Mouse (Mus musculus): ENCODE results near the gene Ints6.

DNA sequence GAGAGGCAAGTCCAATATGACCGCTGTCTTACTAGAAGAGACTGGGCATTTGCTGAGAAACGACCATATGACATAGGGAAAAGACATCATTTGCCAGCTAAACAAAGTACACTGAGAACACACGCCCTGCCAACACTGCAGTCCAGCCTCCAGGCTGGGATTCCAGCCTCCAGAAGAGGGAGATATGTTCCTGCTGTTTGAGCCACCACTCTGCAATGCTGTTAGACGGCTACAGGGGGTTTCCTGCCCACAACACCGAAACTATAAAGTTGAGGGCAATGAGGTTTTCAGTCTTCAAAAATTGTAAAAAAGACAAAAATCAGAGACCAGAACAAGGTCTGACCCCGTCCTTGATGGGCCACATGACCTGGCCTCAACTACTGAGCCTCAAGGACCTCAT, 121.9 kb downstream of the Ints6 start:
- no peak for TF ChIP-seq GATA1 (IDR thresholded peaks at IDR 0.05; ENCODE audit: borderline replicate concordance, low read length)
- TF ChIP-seq FLI1 (IDR thresholded peaks at IDR 0.05; ENCODE audit: low read length): no peak

All from megakaryocyte, embryonic 14.5 days (primary cell).